Mouse (Mus musculus) ES-Bruce4 (cell line): ENCODE results near the gene Clk1. TPM values are rescaled to one million over a fixed set of nuclear protein-coding genes. Genes with fewer than 3 reads are reported as not detected.

ENCODE experiments used
- H3K27ac ChIP-seq: 2 replicates; pipeline ENCODE4 v1.5.1; 2012; ENCODE audit warnings: low read length, inconsistent platforms; ENCODE audit not compliant: insufficient read depth
- H3K27me3 ChIP-seq: 2 replicates; pipeline ENCODE4 v1.6.1; 2012; ENCODE audit warnings: mild to moderate bottlenecking, low read length, inconsistent platforms; ENCODE audit not compliant: control insufficient read depth, poor library complexity, insufficient read depth, severe bottlenecking
- H3K36me3 ChIP-seq: 2 replicates; pipeline ENCODE4 v1.6.1; 2012; ENCODE audit warnings: inconsistent platforms, mild to moderate bottlenecking, low read length, moderate library complexity; ENCODE audit not compliant: control insufficient read depth, poor library complexity, insufficient read depth, severe bottlenecking
- H3K4me1 ChIP-seq: one replicate; pipeline ENCODE4 v1.8.1; 2011; ENCODE audit warnings: low read length; ENCODE audit not compliant: control insufficient read depth, insufficient read depth
- H3K4me3 ChIP-seq: 2 replicates; pipeline ENCODE4 v1.5.1; 2011; ENCODE audit warnings: low read depth, mild to moderate bottlenecking, low read length
- H3K9ac ChIP-seq: 2 replicates; pipeline ENCODE4 v1.6.1; 2012; ENCODE audit warnings: low read depth, mild to moderate bottlenecking, inconsistent platforms; ENCODE audit not compliant: poor library complexity, severe bottlenecking
- H3K9me3 ChIP-seq: replicated peaks from 2 replicates; pipeline ENCODE4 v1.6.1; 2012; ENCODE audit warnings: mild to moderate bottlenecking, low read length, inconsistent platforms; ENCODE audit not compliant: control insufficient read depth, poor library complexity, insufficient read depth, severe bottlenecking
- CTCF ChIP-seq: IDR thresholded peaks from one replicate; pipeline ENCODE4 v1.8.1; 2011; ENCODE audit warnings: low read depth, low read length
- EP300 ChIP-seq: IDR thresholded peaks from 2 replicates; pipeline ENCODE4 v1.6.1; 2011; ENCODE audit warnings: low read depth, low read length; ENCODE audit not compliant: insufficient read depth
- POLR2A ChIP-seq: IDR thresholded peaks from one replicate; pipeline ENCODE4 v1.8.1; 2011; ENCODE audit warnings: low read length; ENCODE audit not compliant: insufficient read depth
- polyA plus RNA-seq: library from polyadenylated mRNA; stranded (reverse); fragments of >200 nt; gene quantifications from 2 replicates; pipeline ENCODE4 v1.2.4, GENCODE M21; 2011; ENCODE audit warnings: low read depth; ENCODE audit not compliant: missing spikeins, insufficient read depth, insufficient read length

The Clk1 gene
- polyA plus RNA-seq, 1 experiment: 216 TPM

GRCm38 (mm10) chr1:58403745-58404144 lies 20.1 kb downstream of the Clk1 start:
- Histone ChIP-seq H3K9me3 (no peaks in the 10 kb centered on the region), H3K27me3 (no peaks in the 10 kb centered on the region), H3K36me3 (peaks cover 64% of the 10 kb centered on the region), H3K9ac (no peak overlapping the region), H3K4me1 (no peaks in the 10 kb centered on the region), H3K27ac (no peak overlapping the region; the same call in 1 of the 2 replicates), H3K4me3 (no peak overlapping the region)
- TF ChIP-seq POLR2A (no peak), EP300 (no peak), CTCF (no peak)

- peaks cover 84% of the 10 kb centered on the region for H3K36me3 ChIP-seq
- TF ChIP-seq POLR2A (no peak), CTCF (no peak), EP300 (no peak)
These were observed 22.5 kb downstream of the Clk1 start for GRCm38 (mm10) chr1:58401396-58401795.

DNA sequence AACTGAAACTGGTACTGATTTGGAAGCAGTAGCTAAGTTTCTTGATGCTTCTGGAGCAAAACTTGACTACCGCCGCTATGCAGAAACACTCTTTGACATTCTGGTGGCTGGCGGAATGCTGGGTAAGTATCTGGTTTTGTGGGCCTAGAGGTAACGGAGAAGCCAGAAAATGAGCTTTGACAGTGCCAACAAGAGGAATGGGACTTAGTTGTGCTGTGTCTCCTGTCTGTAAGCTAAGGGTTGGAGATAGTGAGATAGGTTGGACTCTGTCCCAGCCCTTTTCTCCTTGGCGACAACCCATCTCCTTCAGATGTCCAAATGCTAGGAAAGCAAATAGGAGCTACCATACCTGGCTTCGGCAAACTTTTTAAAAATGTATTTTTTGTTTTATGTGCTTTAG lies 26.1 kb downstream of the Clk1 start:
- peaks cover 77% of the 10 kb centered on the region for H3K36me3 ChIP-seq
- H3K4me1 ChIP-seq: no peaks in the 10 kb centered on the region
- TF ChIP-seq CTCF: no peak
- no peak for TF ChIP-seq POLR2A
- TF ChIP-seq EP300: no peak
- no peaks in the 10 kb centered on the region for H3K9me3 ChIP-seq
- H3K27ac ChIP-seq: no peak overlapping the region
- H3K9ac ChIP-seq: no peak overlapping the region
- H3K27me3 ChIP-seq: no peaks in the 10 kb centered on the region
- H3K4me3 ChIP-seq: no peak overlapping the region

More at GRCm38 (mm10) chr1:58401396-58401795, 22.5 kb downstream of the Clk1 start:
- H3K27me3 ChIP-seq: no peaks in the 10 kb centered on the region
- H3K9ac ChIP-seq: no peak overlapping the region
- no peaks in the 10 kb centered on the region for H3K4me1 ChIP-seq
- H3K27ac ChIP-seq: peak overlapping the region; percentile 44; the same call in 1 of the 2 replicates
- no peaks in the 10 kb centered on the region for H3K9me3 ChIP-seq
- no peak overlapping the region for H3K4me3 ChIP-seq

- no peak overlapping the region for H3K4me3 ChIP-seq
- peaks cover 65% of the 10 kb centered on the region for H3K36me3 ChIP-seq
- TF ChIP-seq EP300: no peak
- TF ChIP-seq CTCF: no peak
- no peak for TF ChIP-seq POLR2A
- no peak overlapping the region for H3K27ac ChIP-seq
- no peaks in the 10 kb centered on the region for H3K9me3 ChIP-seq
- H3K27me3 ChIP-seq: no peaks in the 10 kb centered on the region
- no peaks in the 10 kb centered on the region for H3K4me1 ChIP-seq
- H3K9ac ChIP-seq: no peak overlapping the region
These were observed 27.7 kb downstream of the Clk1 start for GRCm38 (mm10) chr1:58396179-58396578.

- TF ChIP-seq POLR2A (no peak), EP300 (no peak), CTCF (no peak)
- H3K36me3 ChIP-seq: peaks cover 57% of the 10 kb centered on the region
- no peak overlapping the region for H3K4me3 ChIP-seq
- H3K9ac ChIP-seq: no peak overlapping the region
- no peaks in the 10 kb centered on the region for H3K9me3 ChIP-seq
- no peaks in the 10 kb centered on the region for H3K4me1 ChIP-seq
- H3K27me3 ChIP-seq: no peaks in the 10 kb centered on the region
- H3K27ac ChIP-seq: no peak overlapping the region
These were observed 28.5 kb downstream of the Clk1 start for GRCm38 (mm10) chr1:58395341-58395740.

DNA sequence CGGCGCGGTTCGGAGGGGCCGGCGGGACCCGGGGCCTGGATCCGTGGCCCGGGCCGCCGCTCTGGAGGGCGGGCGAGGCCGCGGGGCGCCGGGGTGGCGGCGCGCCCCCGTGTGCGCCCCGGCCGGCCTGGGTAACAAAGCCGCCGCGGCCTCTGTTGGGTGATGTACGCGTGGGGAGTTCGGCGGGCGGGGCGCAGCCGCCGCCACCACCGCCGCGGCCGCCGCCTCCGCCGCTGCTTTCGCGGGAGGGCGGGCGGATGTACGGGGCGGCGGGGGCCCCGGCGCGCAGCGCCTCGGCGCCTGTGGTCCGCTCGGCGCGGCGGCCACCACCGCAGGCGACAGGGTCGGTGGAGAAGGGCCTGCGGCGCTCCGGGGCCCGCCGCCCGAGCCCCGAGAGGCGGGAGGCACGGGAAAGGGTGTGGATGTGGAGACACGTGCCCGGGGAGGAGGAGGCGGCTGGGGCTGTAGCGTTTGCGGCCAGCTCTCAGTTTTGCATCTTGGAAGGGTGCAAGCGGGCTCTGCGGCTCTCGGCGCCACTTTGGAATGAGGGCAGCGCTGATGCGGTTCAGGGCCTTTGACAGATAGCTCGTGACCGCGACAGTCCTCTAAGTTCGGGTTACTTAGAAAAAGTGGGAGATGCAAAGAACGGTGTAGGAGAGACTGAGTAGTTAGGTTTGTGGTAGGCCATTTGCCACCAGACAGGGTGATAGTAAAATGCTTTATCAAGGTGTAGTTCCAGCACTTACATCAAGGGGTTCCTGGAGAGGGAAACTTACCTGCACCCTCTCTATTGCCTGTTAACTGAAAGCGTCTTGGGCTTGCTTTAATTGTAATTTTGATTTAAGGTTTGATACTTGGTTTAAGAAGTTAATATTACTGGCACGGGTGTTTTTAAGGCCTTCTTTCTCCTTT lies 30.3 kb downstream of the Clk1 start:
- H3K27ac ChIP-seq: no peak overlapping the region
- no peaks in the 10 kb centered on the region for H3K4me1 ChIP-seq
- peak overlapping the region; percentile 98 for H3K4me3 ChIP-seq
- no peaks in the 10 kb centered on the region for H3K9me3 ChIP-seq
- H3K36me3 ChIP-seq: peaks cover 42% of the 10 kb centered on the region
- TF ChIP-seq CTCF: no peak
- TF ChIP-seq EP300: no peak
- no peak for TF ChIP-seq POLR2A
- no peaks in the 10 kb centered on the region for H3K27me3 ChIP-seq
- H3K9ac ChIP-seq: peak overlapping the region; percentile 98
